Mouse (Mus musculus): ENCODE measurements at regions not wholly inside any gene's neighbourhood (a gene's known extent, or its start where the extent isn't known, plus 50 kb on each side); places are given as distances from the start of the nearest gene placed in this dataset.
A peak's percentile ranks its signal among the peaks of the same experiment; 100 is the strongest.

DNA sequence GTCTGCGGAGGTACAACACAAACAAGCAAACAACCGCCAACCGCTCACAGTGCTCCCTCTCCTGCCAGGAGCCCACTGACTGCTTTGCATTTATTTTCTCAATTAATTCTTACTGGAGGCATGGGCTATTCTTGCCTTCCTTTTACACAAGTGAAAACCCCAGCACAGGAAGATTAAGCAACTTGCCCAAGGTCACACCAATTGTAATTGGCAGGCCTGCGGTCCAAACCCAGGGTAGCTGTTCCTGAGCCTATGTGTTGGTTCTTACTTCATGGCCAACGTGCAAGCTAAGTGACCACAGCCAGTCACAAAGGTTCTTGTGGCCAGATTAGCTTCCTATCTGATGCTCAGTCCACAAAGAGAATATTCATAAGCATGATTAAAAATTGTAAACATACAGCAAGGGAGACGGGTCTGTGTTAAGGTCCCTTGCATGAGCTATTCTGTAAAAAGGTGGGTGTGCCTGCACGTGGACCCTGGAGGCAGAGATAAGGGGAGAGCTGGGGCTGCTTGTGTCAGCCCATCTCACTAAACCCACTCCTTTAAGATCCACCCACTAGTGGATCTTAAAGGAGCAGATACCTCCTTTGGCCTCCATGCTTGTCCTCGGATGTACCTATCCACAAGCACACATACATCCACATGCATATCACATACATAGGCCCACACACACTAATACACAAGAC, 190.2 kb upstream of the Jade1 start:
- DNase-seq (ENCODE audit: low read depth, low spot score) = no peak

DNA sequence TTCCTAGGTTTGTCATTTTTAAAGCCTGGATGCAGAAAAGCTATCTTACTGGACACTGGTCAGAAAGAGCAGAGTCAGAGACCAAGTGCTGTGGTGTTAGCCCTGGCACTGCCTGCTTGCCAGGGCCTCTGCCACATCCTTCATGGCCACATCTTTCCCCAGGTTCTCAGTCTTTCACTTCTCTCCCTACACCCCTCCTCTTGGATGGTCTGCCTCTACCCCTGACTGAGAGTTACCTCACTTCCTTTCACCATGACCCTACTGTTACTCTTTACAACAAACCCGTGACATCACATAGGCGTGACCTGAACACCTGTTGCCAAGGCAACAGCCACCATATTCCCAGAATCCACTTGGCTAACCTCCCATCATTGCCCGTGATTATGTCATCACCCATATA, 191.6 kb upstream of the Jade1 start:
- DNase-seq (ENCODE audit: low read depth, low spot score) = no peak

DNA sequence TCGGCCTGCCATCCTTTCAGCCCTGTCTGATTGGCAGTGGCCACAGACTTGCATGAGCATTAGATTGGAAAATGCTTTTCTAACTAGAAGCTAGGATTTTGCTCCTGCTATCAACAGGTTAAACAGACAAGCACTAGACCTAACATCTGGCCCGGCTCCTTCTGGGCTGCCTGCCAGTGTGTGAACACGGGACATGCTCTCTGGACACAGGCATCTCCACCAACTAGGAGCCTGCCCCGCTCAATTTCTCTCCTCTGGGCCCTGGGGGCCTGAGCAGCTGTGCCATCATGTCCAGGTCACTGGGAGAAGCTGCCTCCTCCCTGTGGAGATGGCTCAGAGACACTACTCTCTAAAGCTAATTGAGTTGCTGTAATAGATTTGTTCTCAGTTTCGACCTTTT, 195.3 kb upstream of the Jade1 start:
- DNase-seq (ENCODE audit: low read depth, low spot score) = no peak

DNA sequence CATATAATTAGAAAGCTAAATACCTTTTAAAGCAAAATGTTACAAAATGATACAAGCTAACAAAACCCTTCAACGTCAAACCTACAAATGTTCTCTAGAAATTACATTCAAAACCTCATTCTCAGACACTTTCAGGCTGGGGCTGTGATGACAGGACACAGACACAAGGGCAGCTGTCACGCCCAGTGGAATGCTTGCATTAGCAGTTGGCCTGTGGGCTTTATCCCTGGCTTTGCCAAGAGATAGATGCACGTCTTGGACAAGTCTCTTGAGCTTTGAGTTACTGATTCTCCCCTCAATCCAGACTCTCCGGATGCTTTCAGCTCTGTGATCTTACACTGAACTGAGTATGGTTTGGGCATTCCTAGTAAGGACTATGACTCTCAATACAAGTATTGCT, 196.1 kb upstream of the Jade1 start:
- DNase-seq (ENCODE audit: low read depth, low spot score) = no peak

DNA sequence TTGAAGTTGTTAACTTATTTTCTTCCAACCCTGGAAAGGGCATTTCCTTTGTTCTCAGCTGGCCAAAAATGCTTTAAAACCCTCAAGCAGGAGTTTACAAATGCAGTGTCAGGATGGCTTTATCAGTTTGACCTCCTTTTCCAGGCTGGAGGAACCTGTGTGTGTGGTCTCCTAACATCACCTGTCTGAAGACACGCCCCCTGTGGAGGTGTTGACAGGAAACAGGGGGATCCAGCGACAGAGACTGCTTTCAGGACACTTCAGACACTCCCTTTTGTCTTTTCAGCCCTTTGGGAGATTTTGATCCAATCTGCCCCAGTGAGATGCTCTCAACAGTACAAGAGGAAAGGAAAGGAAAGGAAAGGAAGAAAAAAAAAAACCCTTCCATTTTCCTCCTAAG, 202.5 kb upstream of the Jade1 start:
- DNase-seq (ENCODE audit: low read depth, low spot score) = no peak

DNA sequence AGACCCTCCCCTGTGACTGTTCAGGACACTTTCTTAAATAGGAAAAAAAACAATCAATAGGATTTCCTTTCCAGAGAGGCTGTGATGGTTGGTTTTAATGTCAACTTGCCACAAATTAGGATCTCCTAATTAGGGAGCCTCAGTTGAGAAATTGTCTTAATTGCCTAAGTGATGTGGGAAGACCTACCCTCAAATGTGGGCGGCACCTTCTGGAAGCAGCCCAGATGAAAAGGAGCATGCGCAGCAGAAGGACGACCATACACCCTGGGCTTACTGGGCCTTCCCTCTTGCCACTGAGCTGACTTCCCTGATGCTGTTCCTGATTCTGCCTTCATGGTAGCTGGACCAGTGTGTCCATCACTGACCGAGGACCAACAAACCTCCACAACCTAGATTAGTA, 203.7 kb upstream of the Jade1 start:
- DNase-seq (ENCODE audit: low read depth, low spot score) = no peak

DNA sequence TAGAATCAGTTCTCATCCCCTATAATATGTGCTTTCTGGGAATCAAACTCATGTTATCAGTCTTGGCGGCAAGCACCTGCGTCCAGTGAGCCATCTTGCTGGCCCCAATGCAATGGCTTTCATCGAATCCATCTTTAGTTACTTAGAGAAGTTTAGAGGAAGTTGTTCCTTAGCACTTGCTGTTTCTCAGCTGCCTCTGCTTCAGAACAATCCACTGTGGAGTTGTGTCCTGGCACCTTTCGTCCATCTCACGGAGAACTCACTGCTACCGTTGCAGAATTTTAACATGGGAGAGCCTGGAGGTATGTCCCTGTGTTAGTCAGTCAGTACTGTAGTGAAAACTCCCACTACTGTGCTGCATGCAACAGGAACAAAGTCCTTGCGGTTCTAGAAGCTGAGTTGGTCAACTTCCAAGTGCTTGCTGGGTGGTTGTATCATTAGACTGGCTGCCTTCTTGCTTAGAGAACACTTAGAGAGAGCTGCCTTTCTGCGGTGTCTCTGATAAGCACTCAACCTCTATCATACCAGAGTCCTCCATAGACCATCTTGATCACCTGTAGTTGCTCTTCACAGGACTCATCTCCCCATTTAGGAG, 204.3 kb upstream of the Jade1 start:
- DNase-seq (ENCODE audit: low read depth, low spot score) = no peak

DNA sequence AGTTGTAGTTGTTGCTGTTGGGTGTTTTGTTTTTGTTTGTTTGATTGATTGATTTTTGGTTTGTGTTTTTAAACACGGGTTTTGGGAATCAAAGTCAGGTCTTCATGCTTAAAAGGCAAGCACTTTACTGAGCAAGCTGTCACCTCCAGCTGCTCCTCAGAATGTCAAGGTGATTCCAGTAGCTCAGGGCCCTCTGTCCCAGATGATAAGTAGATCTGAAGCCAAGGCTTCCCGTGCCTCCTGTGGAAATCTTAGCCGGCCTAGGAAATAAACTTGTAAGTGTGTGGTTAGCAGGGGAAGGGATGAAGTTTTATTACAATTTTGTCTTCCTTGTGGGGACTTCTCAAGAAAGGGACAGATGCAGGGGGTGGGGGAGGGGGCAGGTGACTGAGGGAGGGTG, 205.2 kb upstream of the Jade1 start:
- no peak for DNase-seq (ENCODE audit: low read depth, low spot score)

DNA sequence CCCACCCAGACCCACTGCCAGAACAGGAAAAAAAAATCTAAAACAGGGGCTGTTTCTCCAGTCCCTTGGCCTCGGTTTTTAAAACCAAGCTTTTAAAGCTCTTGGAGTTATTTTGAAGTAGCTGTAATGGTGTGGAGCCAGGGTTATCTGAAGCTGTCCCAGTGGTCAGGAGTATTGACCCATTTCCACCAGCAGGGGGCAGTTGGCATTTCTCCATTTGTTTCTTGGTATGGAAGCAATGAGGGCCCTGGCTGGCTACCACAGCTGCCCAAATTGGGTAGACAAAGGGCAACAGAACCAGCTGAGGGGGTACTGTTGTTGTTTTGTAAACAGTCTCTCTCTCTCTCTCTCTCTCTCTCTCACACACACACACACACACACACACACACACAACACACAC, 206.7 kb upstream of the Jade1 start:
- peak; percentile 38 for DNase-seq (ENCODE audit: low read depth, low spot score)

DNA sequence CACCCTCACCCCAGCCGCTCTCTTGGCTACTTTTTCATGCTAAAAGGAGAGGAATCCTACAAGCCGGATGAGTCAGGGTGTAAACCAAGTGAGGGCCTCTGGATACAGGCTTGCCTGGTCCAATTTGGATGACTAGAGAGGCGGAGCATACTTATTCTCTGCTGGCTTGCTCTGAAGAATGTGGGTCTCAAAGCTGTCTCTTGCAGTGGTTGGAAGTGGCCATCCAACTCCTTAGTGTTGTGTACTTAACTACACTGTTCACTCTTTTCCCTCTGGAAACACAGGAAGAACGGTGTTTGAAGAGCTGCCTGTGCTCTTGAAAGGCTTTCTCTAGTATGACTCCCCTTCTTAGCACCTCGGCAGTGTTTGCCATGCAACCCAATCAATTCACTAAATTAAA, 208.7 kb upstream of the Jade1 start:
- no peak for DNase-seq (ENCODE audit: low read depth, low spot score)

DNA sequence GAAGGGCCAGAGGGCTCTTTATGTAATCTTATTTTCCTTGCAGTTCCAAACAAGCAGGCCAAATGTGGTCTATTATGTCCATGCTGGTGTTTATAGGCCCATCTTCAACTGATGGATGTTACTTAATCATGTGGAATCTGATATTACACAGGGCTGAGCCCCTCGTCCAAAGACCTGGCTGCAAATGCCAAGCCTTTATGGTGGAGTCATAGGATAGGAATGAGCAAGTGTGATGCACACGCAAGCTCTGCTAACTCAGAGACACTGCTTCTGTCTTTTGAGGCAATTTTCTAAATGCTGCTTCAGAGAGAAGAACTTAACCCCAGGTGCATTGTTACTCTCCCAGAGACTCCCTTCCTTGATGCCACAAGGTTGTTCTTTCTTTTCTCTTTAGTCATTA, 212.1 kb upstream of the Jade1 start:
- no peak for DNase-seq (ENCODE audit: low read depth, low spot score)

DNA sequence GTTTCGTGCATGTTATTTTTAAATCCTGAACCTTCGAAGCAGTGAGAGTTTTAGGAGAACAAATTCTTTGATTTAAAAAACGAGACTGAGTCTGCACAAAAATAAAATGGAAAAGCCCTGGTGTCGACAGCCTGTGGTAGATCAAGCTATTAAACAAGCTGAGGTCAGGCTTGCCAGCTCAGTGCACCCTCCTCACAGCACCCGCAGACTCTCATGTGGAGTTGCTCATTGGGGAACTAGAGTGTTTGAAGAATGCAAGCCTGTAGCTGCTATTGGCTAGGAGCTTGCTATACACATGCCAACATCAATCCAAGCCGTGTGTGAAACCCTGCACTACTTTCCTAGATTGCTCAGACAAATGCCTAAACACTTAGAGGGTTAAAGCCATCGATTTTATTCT, 223.1 kb upstream of the Jade1 start:
- no peak for DNase-seq (ENCODE audit: low read depth, low spot score)

DNA sequence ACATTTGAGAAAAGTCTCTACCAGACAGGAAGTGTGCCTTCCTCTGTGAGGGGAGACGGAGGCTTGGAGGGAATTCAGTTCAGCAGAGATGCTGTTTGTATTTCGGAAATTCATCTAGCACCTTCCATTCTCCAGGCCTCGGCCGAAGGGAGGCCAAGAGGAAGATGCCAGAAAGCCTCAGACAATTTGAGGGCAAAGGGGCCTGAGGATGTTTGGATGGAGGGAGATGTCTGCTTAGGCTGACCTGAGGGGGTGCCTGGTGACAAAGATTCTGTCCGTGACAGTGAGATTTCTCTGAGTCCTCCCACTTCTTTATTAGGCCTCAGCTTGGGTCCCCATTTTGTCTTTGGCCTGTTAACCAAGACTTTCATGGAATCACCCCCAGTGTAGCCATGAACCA, 225.2 kb upstream of the Jade1 start:
- no peak for DNase-seq (ENCODE audit: low read depth, low spot score)

DNA sequence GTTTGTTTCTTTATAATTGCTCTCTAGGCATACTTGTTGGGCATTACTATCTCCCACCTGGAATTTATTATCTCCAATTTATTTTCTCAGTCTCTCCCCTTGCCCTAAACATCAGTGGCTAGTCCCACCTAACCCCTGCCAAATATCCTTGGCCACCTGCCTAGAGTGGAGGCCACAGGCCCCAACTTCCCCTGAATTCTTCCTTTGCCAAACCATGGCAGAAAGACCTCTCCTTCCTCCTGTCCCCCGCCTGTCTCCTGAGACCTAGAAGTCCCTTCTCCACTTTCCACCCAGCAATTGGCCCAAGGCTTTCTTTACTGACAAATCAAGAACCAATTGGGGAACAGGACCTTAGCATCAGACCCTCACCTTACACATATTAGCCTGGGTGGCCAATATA, 226.7 kb upstream of the Jade1 start:
- DNase-seq (ENCODE audit: low read depth, low spot score) = no peak

DNA sequence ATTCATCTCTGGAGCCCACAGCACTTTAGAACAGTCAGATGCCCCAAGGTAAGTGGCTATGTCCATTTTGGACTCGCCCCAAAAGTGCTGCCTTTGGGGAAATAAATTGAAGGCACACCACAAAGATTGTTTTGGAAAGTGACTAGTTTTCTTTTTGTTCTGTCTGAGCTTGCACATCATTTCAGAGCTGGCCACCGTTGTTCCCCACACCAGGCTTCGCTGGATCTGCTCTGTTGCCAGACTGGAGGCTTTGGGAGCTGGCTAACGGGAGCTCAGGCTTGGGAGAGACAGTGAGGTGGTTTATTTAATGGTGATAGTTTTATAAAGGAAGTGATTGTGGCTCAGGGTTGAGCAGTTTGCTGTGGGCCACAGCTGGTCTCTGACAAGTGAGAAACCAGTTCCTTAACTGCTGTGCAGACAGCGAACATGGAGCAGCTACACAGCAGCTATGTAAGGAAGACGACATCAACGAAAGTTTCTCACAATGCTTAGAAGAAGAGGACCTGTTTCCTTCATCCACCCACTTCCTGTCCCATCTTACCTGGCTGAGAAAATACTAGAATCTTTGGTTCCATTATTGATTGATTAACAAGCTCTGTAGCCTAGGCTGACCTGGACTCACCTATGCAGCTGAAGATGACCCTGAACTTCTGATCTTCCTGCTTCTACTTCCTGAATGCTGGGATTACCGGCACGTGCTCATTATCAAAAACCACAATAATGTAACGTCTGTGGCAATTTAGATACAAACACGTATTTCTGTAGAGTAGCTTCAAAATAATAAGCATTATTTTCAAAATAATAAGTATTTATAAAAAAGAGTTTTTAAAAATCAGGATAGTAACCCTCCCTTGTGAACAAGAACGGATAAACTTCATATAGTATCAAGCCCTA, 229.1 kb upstream of the Jade1 start:
- no peak for DNase-seq (ENCODE audit: low read depth, low spot score)

DNA sequence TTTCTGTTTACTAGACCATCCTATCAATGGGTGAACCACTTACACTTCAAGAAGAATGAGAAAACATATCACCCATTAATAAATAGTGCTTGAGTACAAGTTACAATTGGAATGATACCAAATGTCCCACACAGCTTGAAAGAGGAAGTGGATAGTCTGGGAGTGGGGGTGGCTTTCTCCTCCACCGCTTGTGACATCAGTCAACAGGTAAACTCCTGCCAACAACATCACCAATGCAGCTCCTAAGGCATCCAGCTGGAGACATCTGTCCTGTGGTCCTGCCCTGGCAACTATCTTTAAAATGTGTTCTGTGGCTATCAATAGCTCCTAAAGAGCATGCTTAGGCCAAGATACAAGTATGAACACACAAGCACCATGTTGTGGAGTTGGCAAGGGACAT, 233.7 kb upstream of the Jade1 start:
- DNase-seq (ENCODE audit: low read depth, low spot score) = no peak

DNA sequence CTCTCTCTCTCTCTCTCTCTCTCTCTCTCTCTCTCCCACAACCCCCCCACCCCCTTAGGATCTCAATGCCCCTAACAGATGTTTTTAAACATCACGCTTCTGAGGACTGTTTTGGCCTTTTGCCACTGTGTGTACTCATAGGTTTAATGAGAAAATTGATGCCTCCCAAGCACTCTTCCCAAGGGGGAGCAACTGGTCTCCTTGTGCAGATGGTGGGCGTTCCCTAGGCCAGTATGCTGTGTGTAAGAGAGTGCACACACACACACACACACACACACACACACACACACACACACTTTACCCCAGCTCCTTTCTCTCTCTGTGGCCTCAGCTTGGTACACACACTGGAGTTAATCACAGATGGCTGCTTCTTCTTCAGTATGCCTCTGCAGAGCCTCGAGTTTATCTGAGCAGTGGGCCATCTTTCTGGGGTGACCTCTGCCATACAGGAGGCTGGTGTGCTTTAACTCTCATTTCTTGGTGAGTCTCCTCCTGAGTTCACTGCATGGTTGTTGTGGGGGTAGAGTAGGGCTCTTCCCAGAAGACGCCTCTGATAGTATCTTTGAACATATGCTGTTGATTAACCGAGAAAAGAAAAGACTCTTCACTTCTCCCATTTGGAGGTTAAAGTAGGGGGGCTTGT, 236.2 kb upstream of the Jade1 start:
- no peak for DNase-seq (ENCODE audit: low read depth, low spot score)

DNA sequence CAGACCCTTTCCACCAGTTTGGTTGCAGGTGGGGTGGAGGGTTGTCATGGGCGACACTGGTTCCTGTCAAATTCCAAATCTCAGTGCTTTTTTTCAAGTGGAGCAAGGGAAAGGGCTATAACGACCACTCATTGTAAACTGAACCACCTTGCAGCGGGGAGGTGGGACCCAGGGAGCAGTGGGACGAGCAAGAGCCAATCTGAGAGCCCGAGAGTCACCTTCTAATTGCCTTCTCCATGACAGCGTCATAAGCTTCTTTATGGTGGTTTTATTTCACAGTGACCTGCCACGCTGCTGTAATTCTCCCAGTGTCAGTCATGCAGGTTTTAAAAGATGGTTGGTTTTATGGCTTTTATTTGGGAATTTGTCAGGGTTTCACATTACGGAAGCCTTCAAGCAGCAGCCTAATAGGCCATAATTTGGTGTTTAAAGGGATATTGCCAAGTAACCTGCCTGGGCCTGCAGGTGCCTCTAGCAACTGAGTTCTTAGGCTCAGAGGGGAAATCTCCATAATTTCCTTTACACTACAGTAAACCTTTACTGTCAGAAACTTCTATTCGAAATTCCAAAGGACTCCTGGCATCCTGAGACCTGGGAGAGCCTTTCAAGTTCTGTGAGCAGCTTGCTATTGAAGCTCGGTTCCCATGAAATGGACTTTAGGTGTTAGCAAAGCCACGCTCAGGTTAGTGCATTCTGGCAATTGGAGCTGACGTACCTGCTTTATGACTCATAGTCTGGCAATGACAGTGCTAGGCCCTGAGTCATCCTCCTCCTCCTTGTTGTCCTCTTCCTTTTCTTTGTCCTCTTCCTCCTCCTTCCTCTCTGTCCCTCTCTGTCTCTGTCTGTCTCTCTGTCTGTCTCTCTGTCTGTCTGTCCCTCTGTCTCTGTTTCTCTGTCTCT, 235.6 kb upstream of the Pgrmc2 start:
- peak; percentile 56 for DNase-seq (ENCODE audit: low read depth, low spot score)

DNA sequence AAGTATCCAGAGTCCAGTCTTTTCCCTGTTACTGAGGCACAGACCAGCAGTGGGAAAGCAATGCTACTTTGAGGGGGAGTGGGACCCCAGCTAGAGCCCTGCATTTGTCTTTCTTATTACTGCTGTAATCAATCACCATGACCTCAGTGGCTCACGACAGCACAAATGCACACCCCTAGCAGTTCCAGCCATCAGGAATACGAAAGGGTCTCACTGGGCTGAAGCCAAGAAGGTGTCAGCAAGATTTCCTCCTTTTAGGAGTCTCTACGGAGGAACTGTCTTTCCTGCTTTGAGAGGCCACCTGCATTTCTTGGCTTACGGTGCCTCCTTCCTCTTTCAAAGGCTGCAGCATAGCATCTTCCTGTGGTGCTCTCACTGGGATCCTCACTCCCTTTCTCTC, 234.3 kb upstream of the Pgrmc2 start:
- no peak for DNase-seq (ENCODE audit: low read depth, low spot score)

DNA sequence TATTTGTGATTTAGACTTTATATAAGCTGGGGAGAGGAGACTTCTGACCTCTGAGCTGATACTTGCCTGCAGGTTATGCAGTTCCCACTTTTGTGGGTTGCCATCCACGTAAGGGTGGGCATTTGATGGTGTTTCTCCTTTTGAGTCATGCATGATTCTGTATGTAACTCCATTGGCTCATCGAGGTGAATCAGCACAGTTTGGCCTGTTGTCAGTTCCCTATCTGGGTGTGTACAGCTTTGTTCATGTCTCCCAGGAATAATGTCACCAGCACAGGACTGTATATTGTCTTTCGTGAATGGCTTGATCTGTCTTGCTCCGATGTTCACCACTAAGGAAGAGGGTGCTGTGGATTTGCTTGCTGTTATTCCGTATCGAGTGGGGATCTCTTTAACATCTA, 229.6 kb upstream of the Pgrmc2 start:
- DNase-seq (ENCODE audit: low read depth, low spot score) = no peak

DNA sequence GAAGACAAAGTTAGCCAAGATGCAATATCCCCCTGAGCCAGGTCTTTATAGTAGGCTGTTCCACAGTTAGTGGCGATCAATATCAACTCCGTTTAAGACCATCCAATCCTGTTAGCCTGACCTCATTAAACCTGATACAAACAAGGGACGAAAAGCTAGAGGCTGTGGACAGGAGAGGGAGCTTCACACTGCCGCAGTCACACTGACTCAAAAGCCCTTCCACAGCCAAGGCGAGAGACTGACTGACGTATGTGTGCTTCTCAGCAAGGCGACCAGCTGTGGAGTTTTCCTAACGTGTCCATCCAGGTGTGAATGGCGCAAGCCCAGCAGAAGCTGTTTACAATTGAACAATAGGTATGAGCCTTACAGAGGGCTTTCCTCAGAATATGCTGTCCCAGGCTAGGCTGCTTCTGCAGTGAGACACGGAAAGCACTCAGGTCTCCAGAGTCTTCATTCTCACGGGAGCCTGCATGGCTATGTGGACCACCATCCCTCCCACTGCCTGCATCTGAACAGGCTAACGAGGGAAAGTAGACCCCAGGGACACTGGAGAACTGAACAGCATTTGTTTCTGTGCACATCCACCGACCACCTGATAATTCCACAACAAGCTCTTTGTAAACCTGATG, 224.7 kb upstream of the Pgrmc2 start:
- DNase-seq (ENCODE audit: low read depth, low spot score) = no peak

Measured in forelimb bud, embryonic 11.5 days (tissue).